Mouse (Mus musculus) cerebellum, adult 2 months (tissue): Measurements from ENCODE around the gene Ptges2.

Source experiments
- CTCF ChIP-seq: fragments of 200-500 bp; IDR thresholded peaks from 2 replicates; pipeline ENCODE4 v1.5.1; 2011; ENCODE audit warnings: low read depth, mild to moderate bottlenecking, control low read depth, low read length, moderate library complexity, borderline replicate concordance; ENCODE audit not compliant: insufficient read depth
- POLR2A ChIP-seq: fragments of 200-500 bp; IDR thresholded peaks from 2 replicates; pipeline ENCODE4 v1.6.1; 2011; ENCODE audit warnings: low read length, control low read depth, borderline replicate concordance; ENCODE audit not compliant: insufficient read depth

GRCm38 (mm10) chr2:32424796-32425195, 29.1 kb downstream of the Ptges2 start:
- no peak for TF ChIP-seq POLR2A
- no peak for TF ChIP-seq CTCF
